Mouse (Mus musculus): ENCODE results near the gene Tmem80. TPM values are rescaled to one million over a fixed set of nuclear protein-coding genes. Genes with fewer than 3 reads are reported as not detected.

Tmem80 gene
- polyA plus RNA-seq, 1 experiment: 25.4 TPM

- Histone ChIP-seq H3K4me3 (ENCODE audit: insufficient read depth, low read length) (no peak overlapping the region), H3K27ac (ENCODE audit: insufficient read depth, low read length) (no peak overlapping the region), H3K4me1 (ENCODE audit: control insufficient read depth, insufficient read depth, low read length) (0 out of 2 replicates have a peak, but pooled peaks cover 4% of the 10 kb centered on the region)
- no peak for TF ChIP-seq CTCF (IDR thresholded peaks at IDR 0.05; ENCODE audit: borderline replicate concordance, insufficient read depth, low read length)
- TF ChIP-seq POLR2A (IDR thresholded peaks at IDR 0.05; ENCODE audit: low read depth, low read length): no peak
Measured at GRCm38 (mm10) chr7:141319446-141319845, 8.1 kb upstream of the Tmem80 start.

- Histone ChIP-seq H3K4me3 (ENCODE audit: insufficient read depth, low read length) (no peak overlapping the region), H3K4me1 (ENCODE audit: control insufficient read depth, insufficient read depth, low read length) (peaks cover 11% of the 10 kb centered on the region; the same call in 1 of the 2 replicates), H3K27ac (ENCODE audit: insufficient read depth, low read length) (no peak overlapping the region)
- TF ChIP-seq CTCF (IDR thresholded peaks at IDR 0.05; ENCODE audit: borderline replicate concordance, insufficient read depth, low read length): no peak
- TF ChIP-seq POLR2A (IDR thresholded peaks at IDR 0.05; ENCODE audit: low read depth, low read length): no peak
Measured at GRCm38 (mm10) chr7:141324686-141325085, 2.9 kb upstream of the Tmem80 start.

- H3K4me3 ChIP-seq (ENCODE audit: insufficient read depth, low read length): peak overlapping the region; percentile 57
- TF ChIP-seq POLR2A (IDR thresholded peaks at IDR 0.05; ENCODE audit: low read depth, low read length) (no peak; the same call in 1 of the 2 replicates), CTCF (IDR thresholded peaks at IDR 0.05; ENCODE audit: borderline replicate concordance, insufficient read depth, low read length) (no peak)
- H3K27ac ChIP-seq (ENCODE audit: insufficient read depth, low read length): peak overlapping the region; percentile 97
- H3K4me1 ChIP-seq (ENCODE audit: control insufficient read depth, insufficient read depth, low read length): peaks cover 11% of the 10 kb centered on the region; the same call in 1 of the 2 replicates
Measured at GRCm38 (mm10) chr7:141326546-141327446, 743 bp upstream of the Tmem80 start.

- peak overlapping the region; percentile 57 for H3K4me3 ChIP-seq (ENCODE audit: insufficient read depth, low read length)
- peak overlapping the region; percentile 66 for H3K27ac ChIP-seq (ENCODE audit: insufficient read depth, low read length)
- no peak for TF ChIP-seq CTCF (IDR thresholded peaks at IDR 0.05; ENCODE audit: borderline replicate concordance, insufficient read depth, low read length)
- no peak for TF ChIP-seq POLR2A (IDR thresholded peaks at IDR 0.05; ENCODE audit: low read depth, low read length)
- H3K4me1 ChIP-seq (ENCODE audit: control insufficient read depth, insufficient read depth, low read length): peaks cover 11% of the 10 kb centered on the region; the same call in 1 of the 2 replicates
Measured at GRCm38 (mm10) chr7:141328373-141328990, 943 bp downstream of the Tmem80 start.

GRCm38 (mm10) chr7:141330706-141331105, 3.2 kb downstream of the Tmem80 start:
- Histone ChIP-seq H3K4me3 (ENCODE audit: insufficient read depth, low read length) (no peak overlapping the region), H3K27ac (ENCODE audit: insufficient read depth, low read length) (no peak overlapping the region), H3K4me1 (ENCODE audit: control insufficient read depth, insufficient read depth, low read length) (peaks cover 8% of the 10 kb centered on the region; the same call in 1 of the 2 replicates)
- TF ChIP-seq POLR2A (IDR thresholded peaks at IDR 0.05; ENCODE audit: low read depth, low read length) (no peak), CTCF (IDR thresholded peaks at IDR 0.05; ENCODE audit: borderline replicate concordance, insufficient read depth, low read length) (no peak)

- Histone ChIP-seq H3K4me3 (ENCODE audit: insufficient read depth, low read length) (no peak overlapping the region), H3K27ac (ENCODE audit: insufficient read depth, low read length) (no peak overlapping the region), H3K4me1 (ENCODE audit: control insufficient read depth, insufficient read depth, low read length) (no peaks in the 10 kb centered on the region)
- TF ChIP-seq POLR2A (IDR thresholded peaks at IDR 0.05; ENCODE audit: low read depth, low read length): no peak
- no peak for TF ChIP-seq CTCF (IDR thresholded peaks at IDR 0.05; ENCODE audit: borderline replicate concordance, insufficient read depth, low read length)
Measured at GRCm38 (mm10) chr7:141331990-141332389, 4.5 kb downstream of the Tmem80 start.

- H3K27ac ChIP-seq (ENCODE audit: insufficient read depth, low read length): no peak overlapping the region
- no peak overlapping the region for H3K4me3 ChIP-seq (ENCODE audit: insufficient read depth, low read length)
- TF ChIP-seq POLR2A (IDR thresholded peaks at IDR 0.05; ENCODE audit: low read depth, low read length): no peak
- TF ChIP-seq CTCF (IDR thresholded peaks at IDR 0.05; ENCODE audit: borderline replicate concordance, insufficient read depth, low read length): no peak
- H3K4me1 ChIP-seq (ENCODE audit: control insufficient read depth, insufficient read depth, low read length): peaks cover 8% of the 10 kb centered on the region; the same call in 1 of the 2 replicates
Measured at GRCm38 (mm10) chr7:141335044-141335579, 7.6 kb downstream of the Tmem80 start.

GRCm38 (mm10) chr7:141335682-141336081, 8.1 kb downstream of the Tmem80 start:
- Histone ChIP-seq H3K4me3 (ENCODE audit: insufficient read depth, low read length) (no peak overlapping the region), H3K27ac (ENCODE audit: insufficient read depth, low read length) (no peak overlapping the region), H3K4me1 (ENCODE audit: control insufficient read depth, insufficient read depth, low read length) (peaks cover 9% of the 10 kb centered on the region; the same call in 1 of the 2 replicates)
- TF ChIP-seq CTCF (IDR thresholded peaks at IDR 0.05; ENCODE audit: borderline replicate concordance, insufficient read depth, low read length) (no peak), POLR2A (IDR thresholded peaks at IDR 0.05; ENCODE audit: low read depth, low read length) (no peak)

- Histone ChIP-seq H3K27ac (ENCODE audit: insufficient read depth, low read length) (no peak overlapping the region), H3K4me1 (ENCODE audit: control insufficient read depth, insufficient read depth, low read length) (peaks cover 9% of the 10 kb centered on the region; the same call in 1 of the 2 replicates), H3K4me3 (ENCODE audit: insufficient read depth, low read length) (no peak overlapping the region)
- TF ChIP-seq CTCF (IDR thresholded peaks at IDR 0.05; ENCODE audit: borderline replicate concordance, insufficient read depth, low read length): no peak
- no peak for TF ChIP-seq POLR2A (IDR thresholded peaks at IDR 0.05; ENCODE audit: low read depth, low read length)
Measured at GRCm38 (mm10) chr7:141336296-141336695, 8.8 kb downstream of the Tmem80 start.
